Mouse (Mus musculus) erythroblast, adult 5-6 weeks (primary cell): ENCODE results near the gene Spaca3. TPM values are rescaled to one million over a fixed set of nuclear protein-coding genes. Genes with fewer than 3 reads are reported as not detected.

Source experiments
- ATAC-seq: replicated peaks from 2 replicates; pipeline ENCODE4 v1.8.0; 2016; ENCODE audit warnings: moderate number of reproducible peaks, mild to moderate bottlenecking, moderate TSS enrichment, inconsistent platforms; ENCODE audit not compliant: poor library complexity, low FRiP score, severe bottlenecking
- total RNA-seq, 2 experiments: library from RNA; stranded (forward) in 1 of 2; stranded (reverse) in 1 of 2; fragments of 150-400 nt in 1 of 2; fragments of 200-764, 138-1000 nt in 1 of 2; gene quantifications; 2 replicates each; pipeline versions ENCODE4 v1.2.3 to v1.2.4; 2015 to 2017; ENCODE audit warnings: low replicate concordance in 2 of 2

The Spaca3 gene
- total RNA-seq (2015; ENCODE audit: low replicate concordance): not detected in 2 replicates
- not detected in 2 replicates for total RNA-seq (2017; ENCODE audit: low replicate concordance)

DNA sequence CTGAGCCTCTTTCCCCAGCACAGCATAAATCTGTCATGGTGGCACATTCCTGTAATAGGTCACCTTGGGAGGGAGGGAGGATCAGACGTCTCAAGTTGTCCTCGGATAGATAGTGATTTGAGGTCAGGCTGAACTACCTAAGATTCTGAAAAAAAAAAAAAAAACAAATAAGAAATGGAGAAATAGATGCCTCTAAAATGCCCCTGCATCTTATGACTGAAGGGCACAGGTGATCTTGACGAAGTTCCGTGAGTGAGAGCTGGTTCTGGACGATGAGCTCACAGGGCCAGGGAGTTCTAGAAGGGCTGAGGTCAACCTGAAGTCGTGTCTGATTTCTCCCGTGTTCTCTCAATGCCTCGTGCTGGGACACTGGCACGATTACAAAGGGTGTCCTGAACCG lies at the start of gene Spaca3:
TSS of gene Spaca3 (plus strand) at position 301 of the 400 bp plus-strand sequence.
- ATAC-seq: no peak

DNA sequence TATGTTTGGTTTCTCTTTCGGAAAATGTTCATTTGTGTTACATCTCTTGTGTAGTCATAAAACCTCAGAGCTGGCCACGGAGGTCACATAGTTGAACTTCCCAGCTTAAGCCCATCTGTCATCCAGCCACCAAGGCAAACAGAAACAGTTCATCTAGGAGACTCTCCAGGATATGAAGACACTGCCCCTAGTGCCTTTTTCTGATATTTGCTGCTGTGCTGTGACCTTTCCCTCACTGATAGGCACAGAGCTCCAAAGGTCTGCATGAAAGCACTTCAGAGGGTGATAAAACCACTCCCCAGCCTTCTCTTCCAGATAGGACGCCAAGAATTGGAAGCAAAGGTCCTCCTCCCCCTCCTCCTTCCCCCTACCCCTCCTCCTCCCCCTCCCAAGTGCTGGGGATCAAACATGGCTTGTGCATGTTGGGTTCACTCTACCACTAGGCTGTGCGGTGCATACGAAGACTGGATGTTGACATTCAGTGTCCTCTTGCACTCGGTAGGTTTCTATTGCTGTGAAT lies 49.6 kb upstream of the Spaca3 start:
- no peak for ATAC-seq

DNA sequence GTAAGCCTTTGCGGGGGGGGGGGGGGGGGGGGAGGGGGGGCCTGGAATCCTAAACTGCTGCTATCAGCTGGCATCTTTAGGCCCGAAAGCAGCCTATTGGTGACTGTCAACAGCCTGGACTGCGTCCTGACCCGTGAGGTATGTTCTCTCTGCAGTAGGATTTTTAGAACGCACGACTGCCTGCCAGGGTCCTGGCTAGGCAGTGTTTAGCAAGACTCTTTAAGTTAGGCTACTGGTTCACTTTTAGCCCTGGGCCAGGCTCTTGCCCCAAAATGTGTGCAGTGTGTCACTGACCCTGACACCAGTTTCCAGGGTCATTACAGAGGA lies 48.5 kb upstream of the Spaca3 start:
- no peak for ATAC-seq

DNA sequence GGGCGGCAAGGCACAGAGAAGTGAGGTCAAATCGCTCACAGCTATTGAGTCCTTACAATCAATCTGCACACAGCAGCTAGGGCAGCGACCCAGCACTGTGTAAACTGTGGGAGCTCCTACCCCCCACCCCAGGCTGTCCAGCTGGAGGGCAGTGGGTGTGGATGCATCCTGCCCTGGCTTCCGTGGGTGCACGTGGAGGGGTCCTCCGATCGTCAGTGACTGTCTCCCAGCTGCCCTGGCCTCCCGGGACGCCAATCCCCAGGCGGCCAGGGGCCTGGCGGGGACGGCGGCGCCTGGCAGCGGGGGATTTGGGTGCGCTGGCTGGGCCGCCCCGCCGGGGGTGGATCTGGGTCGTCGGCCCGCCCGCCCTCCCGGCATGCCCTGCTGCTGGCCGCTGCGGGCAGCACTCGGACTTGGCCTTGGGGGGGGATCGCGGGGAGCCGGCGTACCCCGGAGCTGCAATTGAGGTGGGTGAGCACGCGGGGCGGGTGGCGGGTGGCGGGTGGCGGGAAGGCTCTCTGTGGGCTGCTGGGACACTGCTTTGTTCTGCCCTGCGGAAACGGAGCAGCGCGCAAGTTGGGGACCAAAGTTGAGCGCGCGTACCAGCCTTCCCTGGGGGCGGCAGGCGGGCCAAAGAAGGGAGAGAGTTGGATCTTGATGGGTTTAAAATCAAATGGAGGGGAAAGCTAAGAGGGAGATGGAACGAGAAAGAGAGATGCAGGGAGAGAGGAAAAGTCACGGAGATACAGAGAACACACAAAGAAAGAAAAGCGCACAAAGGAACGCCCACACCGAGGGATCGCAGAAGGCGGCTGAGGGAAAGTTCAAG lies 48.0 kb upstream of the Spaca3 start, which contains the start of gene Tmem98:
TSS of gene Tmem98 (plus strand) at position 183 of the 829 bp plus-strand sequence.
- ATAC-seq: no peak

DNA sequence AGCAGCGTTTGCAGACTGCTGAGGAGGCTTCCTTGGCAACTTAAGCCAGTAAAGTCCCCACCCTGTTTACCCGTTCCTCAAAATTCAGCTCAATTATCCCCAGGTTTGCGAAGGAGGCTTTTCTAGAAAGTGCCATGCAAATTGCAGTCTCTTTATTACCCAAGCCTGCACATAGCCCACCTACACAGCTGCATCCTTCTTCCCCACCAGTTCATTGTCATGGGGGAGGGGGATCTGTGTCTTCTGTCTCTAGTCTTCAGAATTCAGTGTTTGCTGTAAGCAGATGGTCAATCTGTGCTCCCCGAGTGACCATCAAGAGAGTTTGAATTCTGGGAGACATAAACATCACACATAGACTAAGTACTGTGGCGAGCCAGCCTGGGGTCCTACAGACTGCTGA lies 47.0 kb upstream of the Spaca3 start:
- ATAC-seq: no peak

DNA sequence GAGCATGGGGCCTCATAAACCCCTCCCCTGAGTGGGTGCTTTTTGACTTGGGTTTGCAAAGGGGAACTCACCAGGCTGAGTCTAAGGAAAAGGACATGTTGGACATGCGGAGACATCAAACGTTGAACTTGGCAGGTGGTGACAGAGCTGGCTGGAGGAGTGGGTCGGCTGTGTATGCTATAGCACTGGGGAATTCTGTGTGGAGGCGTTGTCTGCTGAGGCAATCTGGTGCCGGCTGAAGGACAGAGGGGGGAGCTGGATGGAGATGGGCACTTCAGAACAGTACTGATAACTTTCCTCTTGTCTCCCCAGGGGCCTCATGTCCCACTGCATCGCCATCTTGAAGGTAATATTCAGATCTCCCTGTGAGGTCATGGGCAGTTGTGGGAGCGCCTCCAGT lies 42.8 kb upstream of the Spaca3 start:
- no peak for ATAC-seq

DNA sequence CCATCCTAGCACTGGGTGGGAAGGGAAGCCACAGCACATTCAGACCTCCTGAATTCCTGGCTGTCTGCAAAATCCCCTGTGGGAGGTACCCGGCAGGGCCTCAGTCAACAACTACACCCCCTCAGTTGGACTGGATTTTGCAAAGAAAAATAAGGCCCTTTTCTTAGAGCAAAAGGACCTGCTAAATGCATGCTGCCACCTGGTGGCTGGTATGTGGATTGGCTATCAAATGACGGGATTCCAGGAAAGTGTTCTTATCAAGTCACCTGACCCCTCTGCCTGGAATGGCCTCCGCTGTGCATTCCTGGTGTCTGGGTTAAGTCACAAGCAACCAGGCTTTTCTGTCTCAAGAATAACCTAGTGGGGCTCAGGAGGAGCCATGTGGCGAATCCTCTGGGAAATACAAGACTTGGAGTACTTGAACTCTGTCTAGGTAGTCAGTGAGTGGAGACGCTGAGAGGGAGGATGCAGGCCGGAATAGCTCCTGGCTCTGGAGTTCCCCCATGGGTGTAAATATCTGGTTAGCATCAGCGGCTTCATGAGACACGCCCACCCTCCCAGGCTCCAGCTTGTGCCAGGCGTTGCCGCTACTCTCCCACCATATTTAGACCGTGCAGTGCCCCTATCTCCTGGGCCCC lies 40.0 kb upstream of the Spaca3 start:
- ATAC-seq: peak; percentile 64

DNA sequence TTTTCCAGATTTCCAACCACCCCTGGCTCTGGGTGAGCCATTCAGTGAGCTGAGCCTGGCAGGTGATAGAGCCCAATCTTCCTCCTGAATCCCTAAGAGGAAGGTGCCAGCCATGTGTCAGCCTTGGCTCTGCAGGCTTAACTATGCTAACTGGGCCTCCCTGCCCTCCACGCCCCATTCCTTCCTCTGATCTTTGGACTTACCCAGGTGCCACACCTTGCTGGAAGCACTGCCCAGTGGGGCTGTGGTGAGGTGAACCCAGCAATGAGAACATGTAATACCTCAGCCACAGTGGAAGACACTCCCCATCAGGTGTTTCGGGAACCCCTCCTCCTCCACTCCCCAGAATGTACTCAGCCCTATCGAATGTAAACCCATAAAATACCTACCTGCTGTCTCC lies 38.1 kb upstream of the Spaca3 start:
- ATAC-seq: no peak

DNA sequence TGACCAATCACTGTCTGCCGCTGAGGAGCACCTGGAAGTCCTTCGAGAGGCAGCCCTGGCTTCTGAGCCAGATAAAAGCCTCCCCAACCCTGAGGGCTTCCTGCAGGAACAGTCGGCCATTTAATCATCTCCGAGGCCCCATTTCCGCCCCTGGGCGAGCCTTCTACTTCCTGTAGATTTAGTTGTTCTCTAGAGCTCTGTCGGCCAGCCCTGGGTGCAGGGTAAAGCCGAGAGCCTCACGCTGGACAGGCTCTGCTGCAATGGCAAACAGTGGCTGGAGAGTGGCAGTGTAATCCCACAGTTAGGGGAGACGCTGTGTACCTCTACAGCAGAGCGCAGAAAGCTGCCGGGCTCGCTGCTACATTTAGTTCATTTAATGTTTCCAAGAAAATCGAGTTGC lies 36.9 kb upstream of the Spaca3 start:
- ATAC-seq: no peak

DNA sequence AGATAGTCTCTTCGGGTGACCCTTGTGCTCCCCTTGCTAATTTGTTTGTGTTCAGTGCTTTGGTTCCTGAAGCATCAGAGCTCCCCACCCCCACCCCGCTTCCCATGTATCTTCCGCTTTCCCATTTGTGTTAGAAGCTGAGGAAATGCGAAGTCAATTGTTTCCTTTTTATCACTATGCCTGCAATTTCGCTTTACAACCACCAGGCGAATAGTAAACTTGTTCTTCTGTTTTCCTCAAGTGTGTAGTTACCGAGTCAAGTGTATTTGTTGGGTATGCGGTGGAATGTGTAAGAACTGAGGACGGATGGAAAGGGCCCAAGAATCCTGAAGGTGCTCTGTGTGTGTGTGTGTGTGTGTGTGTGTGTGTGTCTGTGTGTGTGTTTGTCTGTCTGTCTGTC lies 36.4 kb upstream of the Spaca3 start:
- ATAC-seq: no peak

DNA sequence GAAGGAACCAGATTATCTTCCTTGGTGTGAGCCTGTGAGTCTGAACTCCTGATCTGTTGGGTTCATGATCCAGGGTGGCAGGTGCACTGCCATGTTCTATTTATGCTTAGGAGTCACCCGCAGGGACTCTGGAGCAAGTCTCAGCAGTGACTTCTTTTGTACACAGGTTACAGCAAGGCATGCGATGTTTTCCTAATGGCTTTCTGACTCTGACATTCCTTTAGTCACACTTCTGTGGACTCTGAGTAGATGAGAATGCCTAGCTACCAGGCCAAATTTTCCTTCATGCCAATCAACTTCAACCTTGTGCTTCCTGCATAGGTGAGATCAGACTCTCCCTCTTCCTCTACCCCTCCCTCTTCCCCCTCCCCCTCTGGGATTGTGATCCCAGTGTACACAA lies 22.8 kb upstream of the Spaca3 start:
- no peak for ATAC-seq

DNA sequence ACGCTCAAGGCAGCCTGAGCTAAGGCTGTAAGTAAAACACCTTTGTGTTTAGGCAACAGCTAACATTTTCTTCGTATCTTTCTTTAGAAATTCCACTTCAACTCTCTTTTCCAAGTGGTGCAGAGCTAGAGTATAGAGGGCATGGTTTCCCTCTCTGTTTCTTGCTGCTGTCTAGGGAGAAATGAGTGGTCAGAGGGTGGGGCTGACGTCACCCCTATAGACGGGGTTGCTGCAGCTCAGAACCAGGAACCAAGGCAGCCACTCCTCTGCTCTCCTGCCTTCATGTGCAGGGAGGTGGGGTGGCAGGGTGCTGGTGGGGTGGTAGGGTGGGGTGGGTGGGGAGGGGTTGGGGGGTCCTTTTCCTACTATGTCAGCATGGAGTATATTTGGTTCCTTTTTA lies 22.3 kb upstream of the Spaca3 start:
- no peak for ATAC-seq

DNA sequence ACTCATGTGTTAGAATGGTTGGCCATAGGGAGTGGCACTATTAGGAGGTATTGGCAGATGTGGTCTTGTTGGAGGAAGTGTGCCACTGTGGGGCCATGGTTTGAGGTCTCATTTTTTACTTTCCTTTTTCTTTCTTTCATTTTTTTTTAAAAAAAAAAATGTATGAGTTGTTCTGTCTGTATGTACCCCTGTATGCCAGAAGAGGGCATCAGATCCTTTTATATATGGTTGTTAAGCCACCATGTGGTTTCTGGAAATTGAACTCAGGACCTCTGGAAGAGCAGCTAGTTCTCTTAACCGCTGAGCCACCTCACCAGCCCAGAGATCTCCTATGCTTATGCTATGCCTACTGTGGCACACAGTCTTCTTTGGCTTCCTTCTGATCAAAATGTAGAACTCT lies 19.4 kb upstream of the Spaca3 start:
- ATAC-seq: no peak

DNA sequence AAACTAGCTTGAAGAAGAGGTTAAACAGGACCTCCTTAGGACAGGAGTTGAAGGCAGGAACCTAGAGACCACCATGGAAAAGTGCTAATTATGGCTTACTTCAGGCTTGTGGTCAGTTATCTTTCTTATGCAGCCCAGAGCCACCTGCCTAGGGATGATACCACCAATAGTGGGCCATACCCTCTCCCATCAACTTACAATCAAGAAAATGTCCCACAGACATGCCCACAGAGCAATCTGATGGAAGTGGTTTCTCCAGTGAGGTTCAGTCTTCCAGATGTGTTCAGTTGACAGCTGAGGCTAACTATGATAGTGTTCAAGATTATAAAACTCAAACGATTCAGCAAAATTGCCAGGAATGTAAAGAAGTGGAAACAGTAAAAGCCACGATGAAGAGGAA lies 14.7 kb upstream of the Spaca3 start:
- ATAC-seq: no peak

DNA sequence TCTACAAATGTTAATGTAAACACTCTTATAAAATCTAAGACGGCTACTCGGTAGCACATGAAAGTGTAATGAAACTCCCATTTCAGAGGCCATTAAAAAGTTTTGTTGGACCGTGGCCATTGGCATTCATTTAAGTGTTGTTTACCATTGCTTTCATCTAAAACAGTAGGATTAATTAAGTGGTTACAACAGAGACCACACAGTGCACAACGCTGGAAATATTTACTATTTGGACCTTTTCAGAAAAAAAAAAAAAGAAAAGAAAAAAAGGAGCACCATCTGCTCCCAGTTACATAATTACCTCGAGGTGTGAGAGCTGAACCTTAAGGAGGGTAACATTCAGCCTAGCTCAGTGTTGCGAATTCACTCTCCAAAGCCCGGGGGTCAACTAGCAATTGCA lies 12.7 kb upstream of the Spaca3 start:
- no peak for ATAC-seq

DNA sequence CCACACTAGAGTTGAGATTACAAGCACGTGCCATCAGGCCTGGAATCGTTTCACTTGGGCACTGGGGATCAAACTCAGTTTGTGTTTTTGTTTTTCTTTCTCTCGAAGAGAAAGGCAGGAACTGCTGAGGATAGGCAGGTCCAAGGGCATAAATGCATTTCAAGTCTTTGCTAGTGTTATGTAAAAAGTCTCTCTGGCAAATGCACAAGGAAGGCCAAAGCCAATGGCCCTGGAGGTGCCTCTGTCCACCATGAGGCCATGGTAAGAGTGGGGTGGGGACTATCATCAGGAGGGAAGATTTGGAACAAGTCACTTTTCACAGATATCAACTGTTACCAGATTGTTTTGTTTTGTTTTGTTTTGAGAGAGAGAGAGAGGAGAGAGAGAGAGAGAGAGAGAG lies 12.1 kb upstream of the Spaca3 start:
- ATAC-seq: no peak

DNA sequence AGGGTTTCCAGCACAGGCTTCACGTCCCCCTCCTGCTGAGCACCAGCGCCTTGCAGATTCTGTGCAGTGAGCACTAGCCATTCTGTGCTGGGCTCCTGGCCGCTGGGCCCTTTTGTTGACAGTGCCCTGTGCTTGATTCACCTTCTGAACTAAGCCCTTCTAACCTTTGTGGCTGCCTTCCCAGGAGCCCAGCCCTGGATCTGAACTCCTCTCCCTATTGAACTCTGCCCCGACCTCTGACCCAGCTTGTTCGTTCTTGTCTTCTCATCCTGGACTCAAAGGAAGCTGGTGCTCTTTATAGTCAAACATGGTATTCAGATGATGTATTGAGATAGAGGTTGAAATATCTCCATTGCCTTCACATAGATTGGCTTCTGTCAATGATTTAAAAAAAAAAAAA lies 10.0 kb upstream of the Spaca3 start:
- ATAC-seq: no peak

DNA sequence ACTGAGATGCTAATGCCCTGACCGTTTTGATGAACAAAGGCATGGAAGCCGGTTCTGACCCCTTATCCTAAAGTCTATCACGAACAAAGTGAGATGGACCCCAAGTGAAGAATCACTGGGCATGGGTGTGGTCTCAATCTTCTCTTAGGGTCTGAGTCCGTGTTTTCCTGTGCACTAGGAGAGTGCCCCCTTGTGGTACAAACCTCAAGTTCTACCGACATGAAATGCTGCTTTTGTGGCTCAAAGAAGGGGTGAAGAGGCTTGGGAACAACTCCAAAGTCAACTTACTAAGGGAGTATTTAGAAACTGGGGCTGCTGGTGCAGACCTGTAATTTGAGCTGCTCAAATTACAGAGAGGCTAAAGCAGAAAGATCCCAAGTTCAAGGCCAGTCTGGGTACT lies 6.3 kb upstream of the Spaca3 start:
- no peak for ATAC-seq

DNA sequence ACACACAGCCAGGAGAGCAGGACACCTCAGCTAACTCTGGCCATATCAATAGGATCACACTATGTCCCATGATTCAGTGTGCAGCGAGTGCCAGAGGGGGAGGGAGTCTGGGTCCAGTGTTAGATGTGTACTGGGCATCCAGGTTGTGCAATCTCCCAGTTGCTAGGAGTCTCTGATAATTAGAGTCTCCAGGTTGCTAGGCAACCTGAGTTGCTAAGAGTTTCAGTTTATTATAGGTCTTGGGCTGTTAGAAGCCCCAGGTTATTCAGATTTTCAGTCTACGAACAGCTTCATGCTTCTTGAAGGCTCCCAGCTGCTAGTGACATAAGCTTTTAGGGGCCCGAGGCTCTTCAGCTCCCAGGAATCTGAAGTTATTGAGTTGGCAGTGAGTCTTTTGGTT lies 5.2 kb upstream of the Spaca3 start:
- ATAC-seq: no peak

DNA sequence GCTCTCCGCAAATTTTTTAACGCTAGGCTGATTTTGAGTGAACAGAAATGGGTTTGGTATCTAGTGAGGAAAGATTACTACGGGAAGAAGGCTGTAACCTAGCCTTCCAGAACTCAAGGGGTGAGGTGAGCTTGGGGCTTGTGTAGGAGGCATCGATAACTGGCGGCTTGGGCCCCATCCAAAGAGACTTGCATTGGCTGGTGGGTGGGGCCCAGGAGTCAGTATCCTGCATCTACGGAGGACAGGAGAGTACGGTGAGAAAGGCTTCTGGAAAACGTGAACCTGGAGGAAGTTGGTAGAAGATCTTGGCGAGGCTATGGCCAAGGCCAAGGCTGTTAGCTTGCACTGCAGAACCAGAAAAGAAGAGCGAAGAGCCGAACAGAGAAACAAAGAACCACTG lies 3.7 kb upstream of the Spaca3 start:
- no peak for ATAC-seq

DNA sequence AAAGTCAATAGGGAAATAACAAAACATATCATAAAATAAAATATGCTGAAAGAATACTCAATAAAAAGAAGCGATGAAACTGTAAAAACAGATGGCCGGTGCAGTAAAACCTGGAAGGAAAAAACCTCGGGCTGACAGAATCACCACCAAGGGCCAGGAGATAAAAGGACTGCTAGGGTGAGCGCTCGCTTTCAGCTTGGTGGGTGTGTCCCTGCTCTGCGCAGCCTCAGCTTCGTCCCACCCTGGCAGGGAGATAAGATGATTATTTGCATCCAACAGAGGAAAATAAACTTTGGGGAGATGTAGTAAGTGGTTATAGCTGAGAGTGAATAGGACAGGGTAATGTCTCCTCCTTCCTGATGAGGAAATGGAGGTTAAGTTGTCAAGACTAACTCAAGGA lies 3.3 kb upstream of the Spaca3 start:
- ATAC-seq: no peak
